Mouse (Mus musculus) C2C12 (cell line): ENCODE measurements around the gene Axin1. TPM values are rescaled to one million over a fixed set of nuclear protein-coding genes. Genes with fewer than 3 reads are reported as not detected.
A peak's percentile ranks its signal among the peaks of the same experiment; 100 is the strongest.
"Not testable (repeated sequence)": the region's sequence is repeated elsewhere in the genome, so short reads cannot be mapped to it uniquely, and the experiment has no call there.

ENCODE experiments used
- H3K27me3 ChIP-seq: one replicate; pipeline ENCODE4 v1.6.1; 2011; ENCODE audit not compliant: control insufficient read depth, insufficient read depth, insufficient read length
- H3K36me3 ChIP-seq: one replicate; pipeline ENCODE4 v1.6.1; 2011; ENCODE audit not compliant: control insufficient read depth, insufficient read depth
- H3K4me3 ChIP-seq: one replicate; pipeline ENCODE4 v1.5.1; 2011; ENCODE audit warnings: mild to moderate bottlenecking, control low read depth; ENCODE audit not compliant: poor library complexity, insufficient read depth, severe bottlenecking
- H3K79me2 ChIP-seq: one replicate; pipeline ENCODE4 v1.6.1; 2011; ENCODE audit not compliant: control insufficient read depth, insufficient read depth
- H3K79me3 ChIP-seq: one replicate; pipeline ENCODE4 v1.6.1; 2011; ENCODE audit warnings: low read depth, control low read depth
- H3ac ChIP-seq: one replicate; pipeline ENCODE3; 2011; ENCODE audit warnings: low read depth; ENCODE audit not compliant: control insufficient read depth, insufficient read length
- CEBPB ChIP-seq: IDR thresholded peaks from one replicate; pipeline ENCODE4 v1.6.1; 2011; ENCODE audit warnings: low read depth, mild to moderate bottlenecking, control low read depth, moderate library complexity
- CTCF ChIP-seq: IDR thresholded peaks from one replicate; pipeline ENCODE4 v1.5.1; 2011; ENCODE audit not compliant: control insufficient read depth, insufficient read depth, insufficient read length
- FOSL1 ChIP-seq: IDR thresholded peaks from one replicate; pipeline ENCODE4 v1.8.0; 2011; ENCODE audit warnings: mild to moderate bottlenecking, low read length; ENCODE audit not compliant: poor library complexity, insufficient read depth, severe bottlenecking
- MAX ChIP-seq: IDR thresholded peaks from one replicate; pipeline ENCODE4 v1.6.1; 2011; ENCODE audit warnings: mild to moderate bottlenecking, control low read depth
- MYOD1 ChIP-seq: IDR thresholded peaks from one replicate; pipeline ENCODE4 v1.6.1; 2011; ENCODE audit warnings: low read depth; ENCODE audit not compliant: control insufficient read depth, insufficient read length
- MYOG ChIP-seq: IDR thresholded peaks from one replicate; pipeline ENCODE4 v1.6.1; 2011; ENCODE audit not compliant: control insufficient read depth, insufficient read length; ENCODE audit errors: extremely low read depth
- USF1 ChIP-seq: IDR thresholded peaks from one replicate; pipeline ENCODE4 v1.6.1; 2011; ENCODE audit warnings: low read depth, mild to moderate bottlenecking, control low read depth, moderate library complexity
- polyA plus RNA-seq: library from polyadenylated mRNA; unstranded; fragments of >200 nt; fragmentation: generic; extraction: Trizol; gene quantifications from one replicate; pipeline ENCODE4 v1.2.1, GENCODE M21; 2012; ENCODE audit warnings: missing spikeins

Gene Axin1
- polyA plus RNA-seq, 1 experiment: 32.1 TPM

- H3K27me3 ChIP-seq: peaks cover 36% of the 10 kb centered on the region
- H3K79me2 ChIP-seq: no peaks in the 10 kb centered on the region
- H3ac ChIP-seq: peak overlapping the region; percentile 18
- no peak overlapping the region for H3K4me3 ChIP-seq
- no peaks in the 10 kb centered on the region for H3K79me3 ChIP-seq
- no peaks in the 10 kb centered on the region for H3K36me3 ChIP-seq
- TF ChIP-seq MAX (no peak), USF1 (no peak), CTCF (no peak), FOSL1 (no peak), MYOD1 (no peak), MYOG (no peak), CEBPB (no peak)
These were observed 25.7 kb upstream of the Axin1 start for GRCm38 (mm10) chr17:26112751-26113150.

- H3ac ChIP-seq: peak within 1 kb of the TSS; percentile 57
- no peak for TF ChIP-seq CEBPB
- TF ChIP-seq MYOD1: no peak
- no peak for TF ChIP-seq MYOG
- TF ChIP-seq MAX: no peak
- no peak for TF ChIP-seq CTCF
- TF ChIP-seq FOSL1: no peak
- TF ChIP-seq USF1: no peak
- no peaks in the 10 kb centered on the region for H3K36me3 ChIP-seq
- no peaks in the 10 kb centered on the region for H3K79me2 ChIP-seq
- no peaks in the 10 kb centered on the region for H3K79me3 ChIP-seq
- peak within 1 kb of the TSS; percentile 21 for H3K4me3 ChIP-seq
- peaks cover 40% of the 10 kb centered on the region for H3K27me3 ChIP-seq
These were observed 25.1 kb upstream of the Axin1 start, which contains the start of gene Tmem8 for GRCm38 (mm10) chr17:26113181-26113948. Gene Tmem8, plus strand, starts transcription at chr17:26113299.

GRCm38 (mm10) chr17:26114061-26114460 is 24.4 kb upstream of the Axin1 start:
- Histone ChIP-seq H3K27me3 (peaks cover 46% of the 10 kb centered on the region), H3K79me3 (no peaks in the 10 kb centered on the region), H3K36me3 (no peaks in the 10 kb centered on the region), H3ac (no peak overlapping the region), H3K4me3 (no peak overlapping the region), H3K79me2 (no peaks in the 10 kb centered on the region)
- no peak for TF ChIP-seq MYOG
- no peak for TF ChIP-seq CTCF
- no peak for TF ChIP-seq USF1
- no peak for TF ChIP-seq CEBPB
- no peak for TF ChIP-seq MYOD1
- TF ChIP-seq FOSL1: no peak
- no peak for TF ChIP-seq MAX

GRCm38 (mm10) chr17:26114461-26114860 is 24.0 kb upstream of the Axin1 start:
- not testable (repeated sequence) for H3K79me3 ChIP-seq, H3K4me3 ChIP-seq, H3K36me3 ChIP-seq, H3ac ChIP-seq, H3K79me2 ChIP-seq
- H3K27me3 ChIP-seq: peaks cover 46% of the 10 kb centered on the region

GRCm38 (mm10) chr17:26115205-26115898 is 23.1 kb upstream of the Axin1 start:
- Histone ChIP-seq H3K4me3 (no peak overlapping the region), H3K27me3 (peaks cover 46% of the 10 kb centered on the region)
- TF ChIP-seq USF1 (no peak), CTCF (no peak), FOSL1 (no peak), MYOD1 (no peak), MAX (no peak), MYOG (no peak), CEBPB (no peak)

GRCm38 (mm10) chr17:26115956-26116487 is 22.5 kb upstream of the Axin1 start:
- Histone ChIP-seq H3K36me3 (no peaks in the 10 kb centered on the region), H3ac (no peak overlapping the region), H3K4me3 (no peak overlapping the region), H3K79me3 (no peaks in the 10 kb centered on the region), H3K79me2 (no peaks in the 10 kb centered on the region), H3K27me3 (peaks cover 44% of the 10 kb centered on the region)
- TF ChIP-seq MYOD1 (no peak), FOSL1 (no peak), CTCF (no peak), MYOG (no peak), MAX (no peak), CEBPB (no peak), USF1 (no peak)

More at GRCm38 (mm10) chr17:26115205-26115898, 23.1 kb upstream of the Axin1 start:
- no peaks in the 10 kb centered on the region for H3K36me3 ChIP-seq
- no peaks in the 10 kb centered on the region for H3K79me2 ChIP-seq
- no peak overlapping the region for H3ac ChIP-seq
- H3K79me3 ChIP-seq: no peaks in the 10 kb centered on the region
